Mouse (Mus musculus) A20 (cell line): ENCODE measurements around the gene Gpd2.

Experiments used
- DNase-seq: peaks from one replicate; pipeline ENCODE4 v3.0.0-alpha.2; 2011; ENCODE audit warnings: low read depth, low spot score

Gene Gpd2

GRCm38 (mm10) chr2:57384625-57385024 is 147.2 kb downstream of the Gpd2 start:
- no peak for DNase-seq

GRCm38 (mm10) chr2:57387816-57388215 is 150.4 kb downstream of the Gpd2 start:
- no peak for DNase-seq

GRCm38 (mm10) chr2:57395071-57395470 is 157.6 kb downstream of the Gpd2 start:
- DNase-seq = no peak

DNA sequence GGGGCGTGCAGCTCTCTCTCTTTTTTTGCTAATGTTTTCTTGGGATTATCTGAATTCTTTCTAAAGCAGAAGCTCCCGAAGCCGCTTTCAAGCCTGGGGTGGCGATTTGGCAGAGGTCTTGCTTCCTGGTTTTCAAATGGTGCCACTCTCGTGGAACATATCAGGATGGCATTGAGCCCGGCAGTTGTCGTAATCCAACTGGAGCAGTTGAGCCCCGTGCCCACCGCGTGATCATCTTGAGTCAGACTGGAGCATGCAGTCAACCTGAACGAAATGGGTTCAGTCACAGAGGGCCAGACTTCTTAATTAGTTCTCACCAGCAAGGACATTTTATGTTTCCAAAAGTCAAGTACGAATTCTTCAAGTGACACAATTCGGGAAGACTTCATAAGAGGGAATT is 158.6 kb downstream of the Gpd2 start:
- DNase-seq = no peak

DNA sequence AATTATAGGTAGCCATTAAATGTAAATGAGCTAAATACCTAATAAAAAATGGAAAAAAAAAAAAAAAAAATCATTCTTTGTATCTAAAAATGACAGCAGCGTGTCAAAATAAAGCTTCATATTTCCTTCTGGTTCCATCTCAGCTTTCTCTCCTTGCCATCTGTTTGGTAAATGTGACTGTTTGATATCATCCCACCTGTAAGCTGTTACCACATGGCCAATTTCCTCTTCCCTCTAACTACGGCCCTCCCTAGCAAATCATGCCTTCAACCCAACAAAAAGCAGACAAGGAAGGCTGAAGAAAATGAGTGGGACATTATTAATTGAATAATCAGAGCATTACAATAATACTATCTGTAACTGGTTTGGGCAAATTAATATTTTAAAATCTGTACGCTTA is 160.3 kb downstream of the Gpd2 start:
- DNase-seq = no peak

- peak; percentile 45 for DNase-seq
These were observed 170.1 kb downstream of the Gpd2 start for GRCm38 (mm10) chr2:57407414-57408019.

DNA sequence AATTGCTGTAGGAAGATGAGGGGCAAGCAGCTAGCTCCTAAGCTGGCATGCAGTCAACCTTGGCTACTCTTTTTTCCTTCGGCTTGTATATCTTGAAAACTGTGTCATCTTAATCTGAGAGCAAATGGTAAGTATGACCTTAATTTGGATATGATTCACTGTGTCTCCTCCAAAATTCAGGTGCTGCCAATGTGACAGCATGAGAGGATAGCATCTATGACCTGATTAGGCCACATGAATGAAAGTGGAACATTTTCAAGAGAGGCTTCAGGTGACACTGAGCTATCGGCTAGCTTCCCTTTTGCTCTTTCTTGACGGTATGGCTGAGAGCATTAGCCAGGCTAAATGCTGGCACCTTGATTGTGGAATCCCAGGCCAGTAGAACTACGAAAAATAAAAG is 171.0 kb downstream of the Gpd2 start:
- peak; percentile 2 for DNase-seq

DNA sequence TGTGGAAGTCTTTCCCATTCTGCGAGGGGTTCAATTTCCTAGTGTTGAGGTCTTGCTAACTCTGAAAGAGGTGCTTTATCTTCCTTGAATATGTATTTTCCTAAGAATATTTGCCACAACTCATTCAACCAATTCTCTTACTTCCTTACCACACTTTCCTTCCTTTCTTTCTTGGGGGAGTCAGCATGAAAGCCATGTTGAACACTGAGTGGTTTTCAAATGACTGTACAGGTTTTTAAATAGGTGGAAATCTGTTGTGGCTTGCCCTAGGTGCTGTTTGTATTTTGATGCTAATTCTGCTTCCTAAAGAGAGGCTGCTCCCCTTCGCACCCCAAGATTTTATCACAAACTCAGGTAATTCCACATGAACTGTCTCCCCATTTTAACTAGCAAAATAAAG is 174.1 kb downstream of the Gpd2 start:
- DNase-seq = no peak

DNA sequence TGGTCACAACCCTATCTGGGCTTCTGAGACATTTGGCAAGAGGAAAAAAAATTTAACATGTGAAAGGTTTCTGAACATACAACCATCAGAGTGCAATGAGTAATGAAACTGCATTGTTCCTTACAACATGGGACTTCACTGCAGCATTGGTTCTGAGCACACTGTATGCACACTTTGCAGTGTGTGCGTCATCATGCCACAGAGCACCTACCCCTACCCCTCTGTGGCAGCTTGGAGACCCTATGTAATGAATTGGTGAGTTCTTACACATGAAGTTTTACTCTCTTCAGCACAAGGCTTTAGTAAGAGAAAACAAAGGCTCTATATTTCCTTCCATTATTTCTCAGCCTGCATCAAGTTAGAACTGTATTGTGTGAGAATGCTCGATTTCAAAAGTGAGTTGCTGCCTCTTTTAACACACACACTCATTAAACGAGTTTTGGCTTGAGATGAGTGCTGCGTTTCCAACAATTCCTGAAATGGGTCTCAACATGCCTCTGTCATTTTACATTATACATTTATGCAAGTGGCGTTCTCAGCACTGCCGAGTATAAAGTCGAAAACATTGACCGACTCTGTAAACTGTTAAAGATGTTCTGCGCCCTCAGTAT is 177.2 kb downstream of the Gpd2 start:
- DNase-seq = no peak

GRCm38 (mm10) chr2:57416711-57417110 is 179.3 kb downstream of the Gpd2 start:
- DNase-seq = no peak
